Mouse (Mus musculus): Measurements from ENCODE around the gene U2af1. TPM values are rescaled to one million over a fixed set of nuclear protein-coding genes. Genes with fewer than 3 reads are reported as not detected.
"Not testable (repeated sequence)": the region's sequence is repeated elsewhere in the genome, so short reads cannot be mapped to it uniquely, and the experiment has no call there.

Gene U2af1
- polyA plus RNA-seq, 1 experiment from 2014 or later = 553 TPM

DNA sequence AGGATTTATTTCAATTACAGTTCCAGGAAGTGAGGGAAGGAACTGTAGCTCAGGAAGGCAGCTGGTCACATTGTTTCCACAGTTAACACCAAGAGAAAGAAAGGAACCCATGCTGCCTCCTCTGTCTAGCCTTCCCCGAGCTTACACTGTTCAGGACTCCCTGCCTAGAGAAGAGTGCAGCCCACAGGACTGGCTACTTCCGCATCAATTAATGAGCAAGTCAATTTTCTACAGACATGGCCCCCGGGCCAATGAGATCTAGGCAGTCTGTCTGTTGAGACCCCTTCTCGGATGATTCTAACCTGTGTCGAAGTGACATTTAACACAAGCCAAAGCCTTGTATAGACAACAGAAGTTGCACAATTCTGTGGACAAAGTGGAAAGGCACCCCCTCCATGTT lies 23.8 kb downstream of the U2af1 start:
- H3K36me3 ChIP-seq (replicated peaks) = no peaks in the 10 kb centered on the region
- H3K27ac ChIP-seq = no peak overlapping the region
- 76% methylated on average over 5 of the region's 5 CpGs for WGBS
- H3K4me1 ChIP-seq = peaks cover 19% of the 10 kb centered on the region
- DNase-seq (ENCODE audit: extremely low spot score, low spot score) = no peak
- no peaks in the 10 kb centered on the region for H3K9me3 ChIP-seq
- no peak overlapping the region for H3K4me3 ChIP-seq
- H3K27me3 ChIP-seq (ENCODE audit: poor library complexity, severe bottlenecking) = peaks cover 37% of the 10 kb centered on the region

- peaks cover 33% of the 10 kb centered on the region for H3K27me3 ChIP-seq (ENCODE audit: poor library complexity, severe bottlenecking)
- peaks cover under 1% of the 10 kb centered on the region; the same call in 1 of the 2 replicates for H3K9me3 ChIP-seq
- DNase-seq (ENCODE audit: extremely low spot score, low spot score) = no peak
- no peak overlapping the region for H3K4me3 ChIP-seq
- H3K4me1 ChIP-seq = peaks cover 19% of the 10 kb centered on the region
- 94% methylated on average over 6 of the region's 6 CpGs for WGBS
- H3K36me3 ChIP-seq (replicated peaks) = no peaks in the 10 kb centered on the region
- no peak overlapping the region for H3K27ac ChIP-seq
Measured at GRCm38 (mm10) chr17:31633007-31633406, 25.7 kb downstream of the U2af1 start.

DNA sequence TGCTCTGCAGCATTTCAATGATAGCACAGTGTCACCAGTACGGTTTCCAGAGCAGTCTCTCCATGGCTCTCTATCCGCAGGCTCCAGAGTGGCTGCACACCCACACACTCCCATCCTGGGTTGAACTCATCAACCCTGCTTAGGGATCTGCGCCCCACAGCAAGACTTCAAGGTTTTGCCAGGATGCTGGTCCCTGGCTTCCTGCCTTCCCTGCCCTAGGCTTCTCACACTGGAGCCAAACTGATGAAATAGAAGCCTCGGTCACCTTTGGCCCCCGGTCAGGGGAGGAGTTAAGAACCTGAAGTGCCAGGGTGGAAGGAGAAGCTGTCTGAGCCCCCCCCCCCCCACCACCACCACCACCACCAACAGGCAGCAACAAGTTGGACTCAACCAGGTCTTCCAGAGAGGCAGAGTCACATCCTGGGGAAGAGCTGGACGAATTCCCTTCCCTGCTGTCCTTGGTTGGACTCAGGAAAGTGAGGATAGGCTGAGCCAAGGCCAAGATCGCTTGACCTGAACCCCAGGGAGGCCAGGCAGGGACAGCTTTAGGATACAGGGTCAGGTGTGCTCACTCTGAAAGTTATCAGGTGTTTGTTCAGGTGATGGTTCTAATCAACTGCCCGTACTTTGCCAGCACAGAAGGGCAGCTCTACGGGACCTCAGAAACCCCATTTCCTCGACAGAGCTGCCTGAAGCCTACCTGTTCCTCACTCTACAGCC lies 27.5 kb downstream of the U2af1 start:
- H3K9me3 ChIP-seq = peaks cover 5% of the 10 kb centered on the region; the same call in 1 of the 2 replicates
- WGBS = 84% methylated on average over 10 of the region's 10 CpGs
- H3K4me1 ChIP-seq = peaks cover 4% of the 10 kb centered on the region
- H3K27ac ChIP-seq = no peak overlapping the region
- no peak for DNase-seq (ENCODE audit: extremely low spot score, low spot score)
- no peaks in the 10 kb centered on the region for H3K36me3 ChIP-seq (replicated peaks)
- peaks cover 16% of the 10 kb centered on the region for H3K27me3 ChIP-seq (ENCODE audit: poor library complexity, severe bottlenecking)
- no peak overlapping the region for H3K4me3 ChIP-seq

GRCm38 (mm10) chr17:31627961-31628360 lies 30.7 kb downstream of the U2af1 start:
- WGBS = 89% methylated on average over 2 of the region's 2 CpGs
- Histone ChIP-seq H3K4me1 (no peaks in the 10 kb centered on the region), H3K36me3 (replicated peaks) (no peaks in the 10 kb centered on the region), H3K4me3 (no peak overlapping the region), H3K27me3 (ENCODE audit: poor library complexity, severe bottlenecking) (no peaks in the 10 kb centered on the region), H3K27ac (no peak overlapping the region), H3K9me3 (peaks cover 5% of the 10 kb centered on the region; the same call in 1 of the 2 replicates)
- DNase-seq (ENCODE audit: extremely low spot score, low spot score) = no peak

DNA sequence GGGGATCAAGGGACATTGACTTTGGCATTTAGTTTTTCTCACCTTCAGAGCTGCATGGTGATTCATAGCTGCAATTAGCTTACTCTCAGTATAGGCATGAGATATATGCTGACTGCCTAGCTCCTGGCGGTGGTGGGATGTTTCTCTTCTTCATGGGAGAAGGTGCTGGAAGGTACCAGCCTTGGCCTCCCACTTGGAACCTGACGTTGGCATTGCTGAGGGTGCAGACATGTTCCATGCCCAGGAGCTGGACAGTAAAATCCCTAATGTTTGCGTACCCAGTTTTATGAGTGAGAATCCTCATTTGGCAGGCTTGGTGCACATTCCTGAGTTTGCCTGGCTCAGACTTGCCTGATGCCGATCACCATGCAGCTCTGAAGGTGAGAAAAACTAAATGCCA lies 35.6 kb downstream of the U2af1 start:
- no peak overlapping the region for H3K27ac ChIP-seq
- H3K4me1 ChIP-seq = no peaks in the 10 kb centered on the region
- H3K27me3 ChIP-seq (ENCODE audit: poor library complexity, severe bottlenecking) = no peaks in the 10 kb centered on the region
- H3K9me3 ChIP-seq = peaks cover 5% of the 10 kb centered on the region; the same call in 1 of the 2 replicates
- no peak overlapping the region for H3K4me3 ChIP-seq
- no peaks in the 10 kb centered on the region for H3K36me3 ChIP-seq (replicated peaks)
- WGBS = 96% methylated on average over 4 of the region's 4 CpGs
- no peak for DNase-seq (ENCODE audit: extremely low spot score, low spot score)

- no peak for DNase-seq (ENCODE audit: extremely low spot score, low spot score)
- Histone ChIP-seq H3K27ac (no peak overlapping the region), H3K36me3 (replicated peaks) (no peaks in the 10 kb centered on the region), H3K4me3 (no peak overlapping the region), H3K9me3 (no peaks in the 10 kb centered on the region), H3K4me1 (no peaks in the 10 kb centered on the region), H3K27me3 (ENCODE audit: poor library complexity, severe bottlenecking) (no peaks in the 10 kb centered on the region)
- 87% methylated on average over 4 of the region's 4 CpGs for WGBS
Measured at GRCm38 (mm10) chr17:31613086-31613755, 45.5 kb downstream of the U2af1 start.

GRCm38 (mm10) chr17:31609895-31610294 lies 48.8 kb downstream of the U2af1 start:
- Histone ChIP-seq H3K9me3 (no peaks in the 10 kb centered on the region), H3K27ac (no peak overlapping the region), H3K4me1 (no peaks in the 10 kb centered on the region), H3K4me3 (no peak overlapping the region), H3K36me3 (replicated peaks) (peaks cover 11% of the 10 kb centered on the region), H3K27me3 (ENCODE audit: poor library complexity, severe bottlenecking) (no peaks in the 10 kb centered on the region)
- no peak for DNase-seq (ENCODE audit: extremely low spot score, low spot score)
- 92% methylated on average over 3 of the region's 3 CpGs for WGBS

DNA sequence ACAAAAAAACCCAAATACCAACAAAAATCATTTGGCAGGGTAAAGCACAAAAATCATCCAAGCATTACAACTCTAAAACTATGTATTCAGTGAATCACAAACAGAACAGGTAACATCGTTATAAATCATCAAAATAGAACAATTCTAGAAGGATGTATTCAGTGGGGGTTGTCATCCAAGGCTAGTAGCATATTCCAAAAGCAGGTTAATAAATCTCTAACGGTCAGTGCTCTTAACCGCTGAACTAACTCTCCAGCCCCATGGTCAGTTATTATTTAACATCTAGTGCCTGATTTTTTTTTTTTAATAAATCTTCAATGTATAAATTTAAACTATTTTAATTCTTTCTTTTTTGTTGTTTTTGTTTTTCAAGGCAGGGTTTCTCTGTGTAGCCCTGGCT lies 49.5 kb downstream of the U2af1 start:
- not testable (repeated sequence) for H3K4me1 ChIP-seq; DNase-seq (ENCODE audit: extremely low spot score, low spot score); H3K27me3 ChIP-seq (ENCODE audit: poor library complexity, severe bottlenecking); H3K4me3 ChIP-seq; H3K27ac ChIP-seq; H3K9me3 ChIP-seq
- peaks cover 18% of the 10 kb centered on the region for H3K36me3 ChIP-seq (replicated peaks)
- 90% methylated on average over 3 of the region's 3 CpGs for WGBS

DNA sequence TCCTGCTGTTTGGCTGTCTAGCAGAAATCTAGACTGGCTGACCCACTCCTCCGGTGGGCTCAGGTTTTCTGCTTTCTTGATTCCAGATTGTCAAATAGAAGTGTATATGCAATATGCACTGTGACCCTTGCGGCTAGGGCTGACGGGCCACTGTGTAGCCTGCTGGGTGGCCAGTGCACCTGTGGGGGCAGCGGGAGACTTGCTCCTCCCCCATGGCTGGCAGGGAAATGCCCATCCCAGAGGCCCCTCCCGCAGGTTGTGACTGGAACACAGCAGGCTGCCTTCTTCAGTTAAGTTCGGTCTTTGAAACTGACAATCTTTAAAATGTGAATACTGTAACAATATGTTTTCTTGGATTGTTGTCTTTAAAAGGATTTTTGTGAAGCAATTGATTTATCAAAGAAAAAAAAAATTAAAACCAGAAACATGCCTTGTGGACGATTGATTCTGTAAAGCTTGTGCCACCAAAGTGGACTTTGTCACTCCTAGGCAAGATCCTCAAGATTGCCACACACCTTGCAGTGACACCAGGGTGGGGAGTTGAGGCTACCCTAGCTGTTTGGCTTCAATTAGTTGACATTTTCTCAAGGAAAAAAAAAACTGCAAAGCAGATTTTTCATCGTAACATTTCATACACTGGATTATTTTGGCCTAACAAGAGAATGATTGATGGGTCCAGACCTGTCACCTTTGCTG lies 51.3 kb downstream of the U2af1 start:
- H3K27ac ChIP-seq = no peak overlapping the region
- no peak for DNase-seq (ENCODE audit: extremely low spot score, low spot score)
- no peak overlapping the region for H3K4me3 ChIP-seq
- H3K4me1 ChIP-seq = no peaks in the 10 kb centered on the region
- 86% methylated on average over 8 of the region's 8 CpGs for WGBS
- H3K9me3 ChIP-seq = no peaks in the 10 kb centered on the region
- peaks cover 33% of the 10 kb centered on the region for H3K36me3 ChIP-seq (replicated peaks)
- H3K27me3 ChIP-seq (ENCODE audit: poor library complexity, severe bottlenecking) = no peaks in the 10 kb centered on the region

GRCm38 (mm10) chr17:31606424-31606823 lies 52.3 kb downstream of the U2af1 start:
- H3K27ac ChIP-seq = no peak overlapping the region
- no peaks in the 10 kb centered on the region for H3K9me3 ChIP-seq
- 80% methylated on average over 7 of the region's 7 CpGs for WGBS
- H3K36me3 ChIP-seq (replicated peaks) = peaks cover 39% of the 10 kb centered on the region
- no peak for DNase-seq (ENCODE audit: extremely low spot score, low spot score)
- no peaks in the 10 kb centered on the region for H3K27me3 ChIP-seq (ENCODE audit: poor library complexity, severe bottlenecking)
- H3K4me3 ChIP-seq = no peak overlapping the region
- no peaks in the 10 kb centered on the region for H3K4me1 ChIP-seq

GRCm38 (mm10) chr17:31598593-31598992 lies 60.1 kb downstream of the U2af1 start:
- no peak overlapping the region for H3K27ac ChIP-seq
- peaks cover 36% of the 10 kb centered on the region for H3K36me3 ChIP-seq (replicated peaks)
- no peaks in the 10 kb centered on the region for H3K9me3 ChIP-seq
- no peak for DNase-seq (ENCODE audit: extremely low spot score, low spot score)
- H3K4me3 ChIP-seq = no peak overlapping the region
- H3K4me1 ChIP-seq = no peaks in the 10 kb centered on the region
- H3K27me3 ChIP-seq (ENCODE audit: poor library complexity, severe bottlenecking) = no peaks in the 10 kb centered on the region
- 89% methylated on average over 8 of the region's 8 CpGs for WGBS

DNA sequence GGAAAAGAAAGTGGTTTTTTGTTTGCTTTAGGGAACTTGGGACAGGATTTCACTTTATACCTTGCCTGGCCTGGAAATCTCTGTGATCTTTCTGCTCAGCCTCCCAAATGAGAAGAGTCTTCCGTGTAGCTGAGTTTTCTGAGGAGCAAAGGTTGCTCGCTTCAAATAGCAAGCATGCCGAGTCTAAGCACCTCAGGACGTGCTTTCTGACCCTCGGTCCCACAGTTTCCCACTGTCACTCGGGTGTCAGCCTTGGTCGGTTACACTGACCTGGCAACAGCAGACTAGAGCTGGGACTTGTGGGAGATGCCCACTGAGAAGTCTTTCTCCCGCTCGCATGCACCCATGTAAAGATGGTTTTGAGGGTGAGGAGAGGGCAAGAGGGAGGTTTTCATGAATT lies 60.7 kb downstream of the U2af1 start:
- Histone ChIP-seq H3K4me1 (no peaks in the 10 kb centered on the region), H3K9me3 (no peaks in the 10 kb centered on the region), H3K27me3 (ENCODE audit: poor library complexity, severe bottlenecking) (no peaks in the 10 kb centered on the region), H3K36me3 (replicated peaks) (peaks cover 32% of the 10 kb centered on the region), H3K4me3 (no peak overlapping the region), H3K27ac (no peak overlapping the region)
- WGBS = 93% methylated on average over 9 of the region's 9 CpGs
- DNase-seq (ENCODE audit: extremely low spot score, low spot score) = no peak
